ENCODE assay signal across 8 mouse cellular contexts in the genomic region with DNA sequence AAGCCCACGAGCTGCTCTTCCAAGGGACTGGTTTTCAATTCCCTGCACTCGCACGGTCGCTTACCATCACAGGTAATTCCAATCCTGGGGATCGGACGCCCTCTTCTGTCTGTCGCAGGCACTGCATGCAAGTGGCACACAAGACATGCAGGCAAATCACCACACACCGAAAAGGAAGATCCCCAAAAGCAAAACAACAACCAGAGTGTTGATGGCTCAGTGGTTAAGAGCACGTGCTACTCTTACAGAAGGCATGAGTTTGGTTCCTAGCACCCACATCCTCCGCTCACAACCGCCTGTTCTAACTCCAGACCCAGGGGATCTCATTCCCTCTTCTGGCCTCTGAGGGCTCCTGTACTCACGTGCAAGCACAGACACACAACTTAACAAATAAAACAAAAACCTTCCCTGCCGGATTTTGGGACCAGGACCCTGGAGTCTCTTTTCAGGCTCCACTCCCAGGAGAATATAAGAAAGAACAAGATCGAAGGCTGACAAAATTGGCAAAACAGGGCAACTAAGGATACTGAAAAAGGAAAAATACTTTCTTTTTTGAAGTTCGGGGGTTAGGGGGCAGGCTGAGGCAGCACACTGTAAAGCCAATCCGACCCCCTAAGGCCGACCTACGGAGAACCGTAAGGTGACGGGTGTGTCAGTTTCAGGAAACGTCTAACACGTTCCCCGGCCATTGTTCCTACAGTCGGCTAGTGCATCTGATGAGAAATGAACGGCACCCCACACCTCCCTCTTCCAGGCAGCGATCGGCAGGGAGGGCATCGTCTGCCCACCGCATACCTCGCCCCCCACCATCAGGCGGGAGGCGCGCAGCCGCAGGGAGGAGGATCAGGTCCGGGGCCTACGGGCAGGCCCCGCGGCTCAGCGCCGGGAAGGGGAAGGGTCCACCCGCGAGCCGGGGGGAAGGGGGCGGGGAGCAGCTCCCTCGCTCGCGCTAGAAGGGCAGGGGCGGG. TPM values are rescaled to one million over a fixed set of nuclear protein-coding genes. Genes with fewer than 3 reads are reported as not detected.
DNase-seq lines count a peak whose midpoint lies in the region; ATAC-seq and TF ChIP-seq lines count a peak whose summit lies in the region.

No protein-coding gene starts in this region.

- DNase-seq in adrenal gland, postnatal 10 days = peak; percentile 74
- DNase-seq in embryo, embryonic 11.5 days (ENCODE audit: low read depth, low spot score) = peak; percentile 35
- peak; percentile 21 to 54 for DNase-seq in heart, adult 2 months
- DNase-seq in kidney, adult 18-20 months = peak; percentile 61
- DNase-seq in naive thymus-derived CD4-positive, alpha-beta T cell, adult 2 months (ENCODE audit: low read depth) = peak; percentile 80
- peak; percentile 64 for DNase-seq in testis, postnatal 14 days (ENCODE audit: low spot score)

- peak overlapping the region; percentile 96 for H3K4me2 ChIP-seq in liver, embryonic 12.5 days

- no peaks in the 10 kb centered on the region for H3K9me3 ChIP-seq in liver, embryonic 12.5 days (replicated peaks)

- H3K4me1 ChIP-seq in heart, adult 2 months (ENCODE audit: control insufficient read depth, insufficient read depth, low read length) = peaks cover 9% of the 10 kb centered on the region
- H3K4me1 ChIP-seq in liver, embryonic 12.5 days = peaks cover 57% of the 10 kb centered on the region

- peak overlapping the region; percentile 95 for H3K27ac ChIP-seq in heart, adult 2 months
- H3K27ac ChIP-seq in liver, embryonic 12.5 days = peak overlapping the region; percentile 84

- no peak for TF ChIP-seq EP300 in heart, adult 2 months (IDR thresholded peaks at IDR 0.05; ENCODE audit: insufficient read depth, low read depth, low read length)

- TF ChIP-seq CTCF in heart, adult 2 months (IDR thresholded peaks at IDR 0.05) = peak; percentile 74

- H3K9ac ChIP-seq in heart, adult 2 months (ENCODE audit: low read depth, low read length) = peak overlapping the region; percentile 81
- peak overlapping the region; percentile 92 for H3K9ac ChIP-seq in liver, embryonic 12.5 days

- ATAC-seq in CD4-positive, CD25-positive, alpha-beta regulatory T cell, adult 4 months = peak; percentile 30
- peak; percentile 49 for ATAC-seq in liver, embryonic 12.5 days

- no peaks in the 10 kb centered on the region for H3K27me3 ChIP-seq in heart, adult 2 months (ENCODE audit: control insufficient read depth, insufficient read depth, low read length)
- no peaks in the 10 kb centered on the region for H3K27me3 ChIP-seq in liver, embryonic 12.5 days (replicated peaks)

- WGBS in heart, adult 2 months = 4% methylated on average over 45 of the region's 48 CpGs
- 1% methylated on average over 48 of the region's 48 CpGs for WGBS in liver, embryonic 12.5 days (ENCODE audit: insufficient replicate concordance)

- no peaks in the 10 kb centered on the region; the same call in none of the 2 replicates for H3K79me2 ChIP-seq in heart, adult 2 months (replicated peaks; ENCODE audit: control insufficient read depth, insufficient read depth, low read length)

- peak overlapping the region; percentile 92 for H3K4me3 ChIP-seq in heart, adult 2 months
- H3K4me3 ChIP-seq in liver, embryonic 12.5 days = peak overlapping the region; percentile 87

- intact Hi-C loops in heart, adult 2 months (cut with DNase I) = loop anchor here (10.0 kb wide), 1 partner anchor 1778 kb away; a partner anchor contains a TSS

- H3K36me3 ChIP-seq in heart, adult 2 months (ENCODE audit: control insufficient read depth, insufficient read depth, low read length) = peaks cover 16% of the 10 kb centered on the region
- peaks cover 63% of the 10 kb centered on the region for H3K36me3 ChIP-seq in liver, embryonic 12.5 days

- TF ChIP-seq POLR2A in heart, adult 2 months (IDR thresholded peaks at IDR 0.05; ENCODE audit: insufficient read depth, low read depth, low read length) = no peak

RNA-seq across cellular contexts. Expression of a gene that starts 0.7 kb away (rescaled TPM):
- polyA plus RNA-seq in CD4-positive, CD25-positive, alpha-beta regulatory T cell, adult 4 months (2017; shearing (Covaris generic)) = 10 to 100 TPM; 20.6 to 32.1 TPM
- 10 to 100 TPM; 33.8 to 38.6 TPM for total RNA-seq in adrenal gland, postnatal 10 days (2021)
- 10 to 100 TPM; 15.6 to 17.4 TPM for total RNA-seq in heart, adult 2 months (2021)
- polyA plus RNA-seq in heart, adult 2 months (2012; rRNA removed) = 18.1 and 24.7 TPM in 2 replicates
- polyA plus RNA-seq in liver, embryonic 12.5 days (2016; fragmentation: Nextera tagmentation; extraction: Ambion mirVana) = 15.3 and 15.7 TPM in 2 replicates

RNA-seq across cellular contexts. Expression of a gene that starts 1.1 kb away (rescaled TPM):
- 100 to 1,000 TPM; 129 to 141 TPM for polyA plus RNA-seq in CD4-positive, CD25-positive, alpha-beta regulatory T cell, adult 4 months (2017; shearing (Covaris generic))
- total RNA-seq in adrenal gland, postnatal 10 days (2021) = 10 to 100 TPM; 57.2 to 68.1 TPM
- total RNA-seq in heart, adult 2 months (2021) = 10 to 100 TPM; 17.9 to 23.8 TPM
- 22.4 and 29.5 TPM in 2 replicates for polyA plus RNA-seq in heart, adult 2 months (2012; rRNA removed)
- 188 and 195 TPM in 2 replicates for polyA plus RNA-seq in liver, embryonic 12.5 days (2016; fragmentation: Nextera tagmentation; extraction: Ambion mirVana)

RNA-seq across cellular contexts. Expression of a gene that starts 49.4 kb away (rescaled TPM):
- polyA plus RNA-seq in CD4-positive, CD25-positive, alpha-beta regulatory T cell, adult 4 months (2017; shearing (Covaris generic)) = under 1 TPM; 0.28 to 0.90 TPM
- total RNA-seq in adrenal gland, postnatal 10 days (2021) = under 1 TPM in 1 of 2 experiments, not detected in 1; 0.21 TPM
- not detected for total RNA-seq in heart, adult 2 months (2021)
- polyA plus RNA-seq in heart, adult 2 months (2012; rRNA removed) = 0.27 and 0.41 TPM in 2 replicates
- 0.44 and 0.66 TPM in 2 replicates for polyA plus RNA-seq in liver, embryonic 12.5 days (2016; fragmentation: Nextera tagmentation; extraction: Ambion mirVana)

Comparison
In these comparisons a context has a peak if more than half of its experiments do, and no peak if none do; other contexts are left out.
1. Peak in every context shown above with its lines: DNase-seq, ATAC-seq, H3K4me3 ChIP-seq and H3K27ac ChIP-seq.